Mouse (Mus musculus) left cerebral cortex, adult 11 months (tissue): Measurements from ENCODE around the gene Gigyf1.

Experiments used
- DNase-seq: peaks from one replicate; pipeline ENCODE4 v3.0.0; 2022; ENCODE audit warnings: low spot score

The Gigyf1 gene

GRCm38 (mm10) chr5:137518436-137518835 lies at the start of gene Gigyf1:
Gigyf1 (plus strand) TSS chr5:137518548.
- no peak for DNase-seq

GRCm38 (mm10) chr5:137472252-137472904 lies 46.0 kb upstream of the Gigyf1 start:
- no peak for DNase-seq

GRCm38 (mm10) chr5:137474351-137474750 lies 44.0 kb upstream of the Gigyf1 start:
- no peak for DNase-seq

GRCm38 (mm10) chr5:137476964-137477363 lies 41.4 kb upstream of the Gigyf1 start, which contains the start of gene Zan:
Zan (minus strand) TSS chr5:137477064.
- no peak for DNase-seq

GRCm38 (mm10) chr5:137481138-137481537 lies 37.2 kb upstream of the Gigyf1 start:
- DNase-seq: peak; percentile 68

- no peak for DNase-seq
Measured at GRCm38 (mm10) chr5:137481897-137482296, 36.5 kb upstream of the Gigyf1 start.

GRCm38 (mm10) chr5:137485071-137485850 lies 33.1 kb upstream of the Gigyf1 start:
- DNase-seq: no peak

- DNase-seq: no peak
Measured at GRCm38 (mm10) chr5:137485851-137486155, 32.5 kb upstream of the Gigyf1 start.

- DNase-seq: no peak
Measured at GRCm38 (mm10) chr5:137487616-137488015, 30.7 kb upstream of the Gigyf1 start.

- DNase-seq: no peak
Measured at GRCm38 (mm10) chr5:137491559-137491958, 26.8 kb upstream of the Gigyf1 start.

GRCm38 (mm10) chr5:137493831-137494230 lies 24.5 kb upstream of the Gigyf1 start:
- no peak for DNase-seq

- no peak for DNase-seq
Measured at GRCm38 (mm10) chr5:137500186-137500585, 18.2 kb upstream of the Gigyf1 start.

GRCm38 (mm10) chr5:137501709-137502666 lies 16.4 kb upstream of the Gigyf1 start, which contains the start of gene Pop7:
Pop7 (minus strand) TSS chr5:137502518.
- DNase-seq: peak; percentile 99

GRCm38 (mm10) chr5:137502667-137503110 lies 15.7 kb upstream of the Gigyf1 start:
- no peak for DNase-seq

- no peak for DNase-seq
Measured at GRCm38 (mm10) chr5:137504041-137504440, 14.3 kb upstream of the Gigyf1 start.

- no peak for DNase-seq
Measured at GRCm38 (mm10) chr5:137510014-137510501, 8.3 kb upstream of the Gigyf1 start.

GRCm38 (mm10) chr5:137510573-137511390 lies 7.6 kb upstream of the Gigyf1 start:
- no peak for DNase-seq

GRCm38 (mm10) chr5:137511706-137512105 lies 6.6 kb upstream of the Gigyf1 start:
- DNase-seq: no peak

- DNase-seq: no peak
Measured at GRCm38 (mm10) chr5:137512847-137513794, 5.2 kb upstream of the Gigyf1 start.
